Mouse (Mus musculus) heart, embryonic 14.5 days (tissue): Measurements from ENCODE around the gene Micall2. TPM values are rescaled to one million over a fixed set of nuclear protein-coding genes. Genes with fewer than 3 reads are reported as not detected.

Experiments
- ATAC-seq: fragments of 200-750 bp; cut with Nextera tagmentation; 2 replicates; pipeline ENCODE4 v1.8.0; 2017; ENCODE audit warnings: low read depth, moderate TSS enrichment; ENCODE audit not compliant: insufficient number of reproducible peaks, insufficient read depth, low FRiP score
- H3K27ac ChIP-seq, 2 experiments: fragments of 200-500 bp in 1 of 2; fragments of 300-500 bp in 1 of 2; sonication (generic) in 1 of 2; replicated peaks in 1 of 2; 2 replicates each; pipeline ENCODE4 v1.5.1; 2012 to 2014; ENCODE audit warnings: low read depth in 2 of 2, low read length in 2 of 2, control low read depth in 1 of 2, mild to moderate bottlenecking in 1 of 2, mixed read lengths in 1 of 2; ENCODE audit not compliant: control insufficient read depth in 1 of 2, insufficient read depth in 1 of 2
- H3K27me3 ChIP-seq: fragments of 300-500 bp; sonication (generic); 2 replicates; pipeline ENCODE4 v1.6.1; 2014; ENCODE audit warnings: mild to moderate bottlenecking, low read length, control low read depth; ENCODE audit not compliant: control insufficient read depth, insufficient read depth
- H3K36me3 ChIP-seq: fragments of 300-500 bp; sonication (generic); 2 replicates; pipeline ENCODE4 v1.6.1; 2014; ENCODE audit warnings: mild to moderate bottlenecking, control low read depth, low read length, mixed read lengths; ENCODE audit not compliant: control insufficient read depth, insufficient read depth
- H3K4me1 ChIP-seq, 2 experiments: fragments of 200-500 bp in 1 of 2; fragments of 300-500 bp in 1 of 2; sonication (generic) in 1 of 2; 2 replicates each; pipeline ENCODE4 v1.6.1; 2012 to 2014; ENCODE audit warnings: low read length in 2 of 2, control low read depth in 1 of 2, mixed read lengths in 1 of 2; ENCODE audit not compliant: control insufficient read depth in 2 of 2, insufficient read depth in 2 of 2
- H3K4me2 ChIP-seq: fragments of 300-500 bp; sonication (generic); 2 replicates; pipeline ENCODE4 v1.6.1; 2014; ENCODE audit warnings: mild to moderate bottlenecking, low read length
- H3K4me3 ChIP-seq, 2 experiments: fragments of 200-500 bp in 1 of 2; fragments of 300-500 bp in 1 of 2; sonication (generic) in 1 of 2; 2 replicates each; pipeline ENCODE4 v1.5.1; 2012 to 2014; ENCODE audit warnings: low read length in 2 of 2, mild to moderate bottlenecking in 2 of 2, control low read depth in 1 of 2, low read depth in 1 of 2, moderate library complexity in 1 of 2; ENCODE audit not compliant: control insufficient read depth in 1 of 2, insufficient read depth in 1 of 2
- H3K9ac ChIP-seq: fragments of 300-500 bp; sonication (generic); 2 replicates; pipeline ENCODE4 v1.6.1; 2014; ENCODE audit warnings: mild to moderate bottlenecking, low read length
- H3K9me3 ChIP-seq: fragments of 300-500 bp; sonication (generic); 2 replicates; pipeline ENCODE4 v1.6.1; 2016; ENCODE audit warnings: low read length, control low read depth; ENCODE audit not compliant: control insufficient read depth
- WGBS: fragments of 180-500 bp; shearing (Covaris S2); extraction: QIAGEN DNeasy Blood & Tissue Kit; methylation state at CpG from one replicate; pipeline ENCODE4 v1.1.7; 2014; 5-methylcytosine and 5-hydroxymethylcytosine counted together
- polyA plus RNA-seq: library from polyadenylated mRNA; unstranded; fragments of >200 nt; fragmentation: Nextera tagmentation; extraction: Ambion mirVana; gene quantifications from 2 replicates; pipeline ENCODE4 v1.2.1, GENCODE M21; 2014

The Micall2 gene
- polyA plus RNA-seq, 1 experiment from 2014 or later, result 1.3 TPM

- Histone ChIP-seq H3K9me3 (no peaks in the 10 kb centered on the region), H3K4me3 (no peak overlapping the region), H3K36me3 (no peaks in the 10 kb centered on the region), H3K27me3 (peaks cover 16% of the 10 kb centered on the region), H3K27ac (no peak overlapping the region), H3K9ac (no peak overlapping the region), H3K4me2 (no peak overlapping the region), H3K4me1 (peaks cover 0 to 4% of the 10 kb centered on the region in 2 experiments; a peak in 1 of 4 replicates)
- ATAC-seq, result no peak
- WGBS, result 70% methylated on average over 9 of the region's 9 CpGs
Observed at GRCm38 (mm10) chr5:139690791-139691190, 45.3 kb downstream of the Micall2 start.

- Histone ChIP-seq H3K4me3 (no peak overlapping the region), H3K4me1 (no peaks in the 10 kb centered on the region), H3K27me3 (peaks cover 40% of the 10 kb centered on the region), H3K27ac (no peak overlapping the region), H3K9ac (no peak overlapping the region), H3K4me2 (no peak overlapping the region), H3K36me3 (no peaks in the 10 kb centered on the region), H3K9me3 (no peaks in the 10 kb centered on the region)
- 84% methylated on average over 12 of the region's 12 CpGs for WGBS
- ATAC-seq, result no peak
Observed at GRCm38 (mm10) chr5:139688356-139688755, 47.8 kb downstream of the Micall2 start.

- Histone ChIP-seq H3K36me3 (no peaks in the 10 kb centered on the region), H3K27ac (no peak overlapping the region), H3K9ac (no peak overlapping the region), H3K27me3 (peaks cover 47% of the 10 kb centered on the region), H3K4me2 (no peak overlapping the region), H3K4me1 (no peaks in the 10 kb centered on the region), H3K4me3 (no peak overlapping the region), H3K9me3 (no peaks in the 10 kb centered on the region)
- 7% methylated on average over 13 of the region's 13 CpGs for WGBS
- ATAC-seq, result no peak
Observed at GRCm38 (mm10) chr5:139687646-139688045, 48.5 kb downstream of the Micall2 start.

GRCm38 (mm10) chr5:139686530-139687249, 49.4 kb downstream of the Micall2 start:
- 30% methylated on average over 21 of the region's 21 CpGs for WGBS
- ATAC-seq, result peak; percentile 42; the same call in 1 of the 2 replicates
- H3K27me3 ChIP-seq, result peaks cover 56% of the 10 kb centered on the region
- no peak overlapping the region for H3K27ac ChIP-seq
- H3K9ac ChIP-seq, result no peak overlapping the region
- H3K4me2 ChIP-seq, result no peak overlapping the region
- no peaks in the 10 kb centered on the region for H3K9me3 ChIP-seq
- no peaks in the 10 kb centered on the region for H3K36me3 ChIP-seq
- H3K4me1 ChIP-seq, result no peaks in the 10 kb centered on the region
- H3K4me3 ChIP-seq, result no peak overlapping the region

- WGBS, result 3% methylated on average over 2 of the region's 2 CpGs
- Histone ChIP-seq H3K9ac (no peak overlapping the region), H3K27ac (no peak overlapping the region), H3K4me2 (no peak overlapping the region), H3K4me3 (no peak overlapping the region), H3K27me3 (peaks cover 69% of the 10 kb centered on the region), H3K4me1 (no peaks in the 10 kb centered on the region), H3K9me3 (no peaks in the 10 kb centered on the region), H3K36me3 (no peaks in the 10 kb centered on the region)
- no peak for ATAC-seq
Observed at GRCm38 (mm10) chr5:139683228-139683627, 52.9 kb downstream of the Micall2 start.

GRCm38 (mm10) chr5:139682631-139682977, 53.5 kb downstream of the Micall2 start:
- ATAC-seq, result no peak
- 5% methylated on average over 7 of the region's 7 CpGs for WGBS

GRCm38 (mm10) chr5:139681832-139682630, 54.1 kb downstream of the Micall2 start:
- no peak for ATAC-seq
- H3K27ac ChIP-seq, result no peak overlapping the region
- H3K27me3 ChIP-seq, result peaks cover 62% of the 10 kb centered on the region
- H3K4me1 ChIP-seq, result no peaks in the 10 kb centered on the region
- no peaks in the 10 kb centered on the region for H3K9me3 ChIP-seq
- H3K4me3 ChIP-seq, result no peak overlapping the region
- H3K4me2 ChIP-seq, result no peak overlapping the region
- WGBS, result 5% methylated on average over 20 of the region's 20 CpGs
- H3K36me3 ChIP-seq, result no peaks in the 10 kb centered on the region
- H3K9ac ChIP-seq, result no peak overlapping the region

More at GRCm38 (mm10) chr5:139682631-139682977, 53.5 kb downstream of the Micall2 start:
- Histone ChIP-seq H3K4me3 (no peak overlapping the region), H3K4me1 (no peaks in the 10 kb centered on the region), H3K36me3 (no peaks in the 10 kb centered on the region), H3K27me3 (peaks cover 67% of the 10 kb centered on the region), H3K9me3 (no peaks in the 10 kb centered on the region), H3K4me2 (no peak overlapping the region), H3K9ac (no peak overlapping the region), H3K27ac (no peak overlapping the region)
